Mouse (Mus musculus): Measurements from ENCODE around the gene Rbfox1. TPM values are rescaled to one million over a fixed set of nuclear protein-coding genes. Genes with fewer than 3 reads are reported as not detected.

Gene Rbfox1
- polyA plus RNA-seq, 1 experiment, result 0.22 TPM

DNA sequence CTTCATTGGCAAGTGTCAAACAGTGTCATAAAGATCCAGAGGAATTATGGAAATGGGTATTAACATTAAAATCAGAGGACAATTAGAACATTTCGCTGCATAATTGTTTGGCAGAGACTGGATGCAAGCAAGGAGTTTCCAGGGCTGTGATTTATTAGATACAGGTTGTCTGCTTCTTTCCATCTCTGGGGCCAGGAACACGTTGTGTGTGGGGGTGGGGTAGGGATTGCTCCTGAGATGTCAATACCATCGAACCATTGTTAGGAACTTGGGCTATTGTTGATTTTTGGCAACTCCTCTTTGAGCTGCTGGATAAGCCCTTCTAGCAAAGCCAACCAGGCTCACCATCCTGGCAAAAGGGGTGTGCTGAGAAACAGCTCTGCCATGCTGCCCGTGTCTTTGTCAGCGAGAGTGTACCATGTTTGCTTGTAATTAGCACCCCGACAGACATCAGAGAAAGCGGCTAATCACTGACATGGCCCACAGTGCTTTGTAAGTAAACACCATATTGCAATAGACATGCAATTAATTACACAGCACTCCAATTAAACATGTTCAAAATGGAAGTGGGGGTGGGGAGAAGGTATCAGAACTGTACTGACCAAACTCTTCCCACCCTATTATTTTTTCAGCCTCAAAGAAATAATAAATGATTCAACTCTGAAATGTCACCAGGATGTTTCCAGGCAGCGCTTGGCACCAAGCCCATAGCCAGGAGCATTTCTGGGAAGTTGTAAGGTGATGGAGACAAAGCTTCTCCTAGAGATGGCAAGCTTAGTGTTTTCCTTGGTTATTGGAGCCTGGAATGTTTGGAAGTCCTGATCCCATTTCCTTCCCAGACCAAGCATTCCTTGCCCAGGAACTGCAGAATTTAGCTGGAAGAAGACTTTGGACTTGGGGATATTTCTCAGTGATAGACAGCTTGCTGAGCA, 1562.8 kb downstream of the Rbfox1 start:
- no peaks in the 10 kb centered on the region for H3K79me2 ChIP-seq (ENCODE audit: control insufficient read depth, insufficient read depth)
- no peak for TF ChIP-seq MAX (IDR thresholded peaks at IDR 0.05)
- no peak for TF ChIP-seq USF1 (IDR thresholded peaks at IDR 0.05; ENCODE audit: low read depth)
- no peak for TF ChIP-seq CTCF (IDR thresholded peaks at IDR 0.05; ENCODE audit: control insufficient read depth, insufficient read depth, insufficient read length)
- no peak for TF ChIP-seq MYOD1 (IDR thresholded peaks at IDR 0.05; ENCODE audit: control insufficient read depth, insufficient read length, low read depth)
- no peak for TF ChIP-seq FOSL1 (IDR thresholded peaks at IDR 0.05; ENCODE audit: insufficient read depth, low read length, poor library complexity, severe bottlenecking)
- TF ChIP-seq MYOG (IDR thresholded peaks at IDR 0.05; ENCODE audit: control insufficient read depth, extremely low read depth, insufficient read length), result no peak
- no peak for TF ChIP-seq CEBPB (IDR thresholded peaks at IDR 0.05; ENCODE audit: low read depth)
- H3K27me3 ChIP-seq (ENCODE audit: control insufficient read depth, insufficient read depth, insufficient read length), result no peaks in the 10 kb centered on the region
- H3K4me3 ChIP-seq (ENCODE audit: insufficient read depth, poor library complexity, severe bottlenecking), result no peak overlapping the region
- no peaks in the 10 kb centered on the region for H3K79me3 ChIP-seq (ENCODE audit: low read depth)
- no peak overlapping the region for H3ac ChIP-seq (ENCODE audit: control insufficient read depth, insufficient read length, low read depth)
- H3K36me3 ChIP-seq (ENCODE audit: control insufficient read depth, insufficient read depth), result no peaks in the 10 kb centered on the region

DNA sequence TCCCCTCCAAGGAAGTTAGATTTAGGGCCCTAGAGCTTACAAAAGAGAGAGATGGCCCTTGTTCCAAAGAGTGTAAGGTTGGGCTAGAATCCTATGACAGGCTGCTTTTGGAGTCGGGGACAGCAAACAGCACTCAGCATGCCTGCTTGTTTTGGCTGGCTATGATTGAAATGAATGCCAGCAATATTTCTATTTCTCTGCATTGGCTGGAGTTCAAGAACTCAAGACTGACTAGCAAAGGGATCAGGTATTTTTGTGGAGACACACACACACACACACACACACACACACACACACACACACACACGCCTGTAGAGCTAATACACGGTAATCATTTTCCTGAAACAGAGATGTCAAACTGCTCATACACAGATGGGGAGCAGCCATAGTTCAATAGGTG, 1566.0 kb downstream of the Rbfox1 start:
- TF ChIP-seq FOSL1 (IDR thresholded peaks at IDR 0.05; ENCODE audit: insufficient read depth, low read length, poor library complexity, severe bottlenecking) (no peak), MAX (IDR thresholded peaks at IDR 0.05) (no peak), CTCF (IDR thresholded peaks at IDR 0.05; ENCODE audit: control insufficient read depth, insufficient read depth, insufficient read length) (no peak), MYOD1 (IDR thresholded peaks at IDR 0.05; ENCODE audit: control insufficient read depth, insufficient read length, low read depth) (no peak), USF1 (IDR thresholded peaks at IDR 0.05; ENCODE audit: low read depth) (no peak), CEBPB (IDR thresholded peaks at IDR 0.05; ENCODE audit: low read depth) (no peak), MYOG (IDR thresholded peaks at IDR 0.05; ENCODE audit: control insufficient read depth, extremely low read depth, insufficient read length) (no peak)
- Histone ChIP-seq H3K36me3 (ENCODE audit: control insufficient read depth, insufficient read depth) (no peaks in the 10 kb centered on the region), H3K79me2 (ENCODE audit: control insufficient read depth, insufficient read depth) (no peaks in the 10 kb centered on the region), H3ac (ENCODE audit: control insufficient read depth, insufficient read length, low read depth) (no peak overlapping the region), H3K27me3 (ENCODE audit: control insufficient read depth, insufficient read depth, insufficient read length) (no peaks in the 10 kb centered on the region), H3K79me3 (ENCODE audit: low read depth) (no peaks in the 10 kb centered on the region), H3K4me3 (ENCODE audit: insufficient read depth, poor library complexity, severe bottlenecking) (no peak overlapping the region)

DNA sequence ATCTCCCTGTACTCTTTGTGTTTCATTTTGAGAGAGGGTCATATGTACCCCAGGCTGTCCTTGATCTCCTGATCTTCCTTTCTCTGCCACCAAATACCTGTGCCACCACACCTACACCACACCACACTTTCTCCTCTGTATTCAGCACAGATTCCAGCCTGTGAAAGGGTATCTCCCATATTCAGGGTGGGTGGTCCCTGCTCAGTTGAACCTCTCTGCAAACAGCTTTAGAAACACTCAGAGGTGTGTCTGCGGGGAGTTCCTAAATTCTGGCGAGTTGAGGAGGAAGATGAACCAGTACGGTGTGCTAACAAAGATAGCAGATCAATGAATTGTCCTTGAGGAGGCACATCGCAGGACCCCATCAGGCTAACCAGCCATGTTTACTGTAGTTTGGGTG, 1572.4 kb downstream of the Rbfox1 start:
- no peak overlapping the region for H3K4me3 ChIP-seq (ENCODE audit: insufficient read depth, poor library complexity, severe bottlenecking)
- H3K79me2 ChIP-seq (ENCODE audit: control insufficient read depth, insufficient read depth), result no peaks in the 10 kb centered on the region
- no peak overlapping the region for H3ac ChIP-seq (ENCODE audit: control insufficient read depth, insufficient read length, low read depth)
- H3K36me3 ChIP-seq (ENCODE audit: control insufficient read depth, insufficient read depth), result no peaks in the 10 kb centered on the region
- H3K27me3 ChIP-seq (ENCODE audit: control insufficient read depth, insufficient read depth, insufficient read length), result no peaks in the 10 kb centered on the region
- TF ChIP-seq CEBPB (IDR thresholded peaks at IDR 0.05; ENCODE audit: low read depth) (no peak), MYOD1 (IDR thresholded peaks at IDR 0.05; ENCODE audit: control insufficient read depth, insufficient read length, low read depth) (no peak)
- no peaks in the 10 kb centered on the region for H3K79me3 ChIP-seq (ENCODE audit: low read depth)

All from C2C12 (cell line).